Mouse (Mus musculus): ENCODE measurements around the gene Garnl3. TPM values are rescaled to one million over a fixed set of nuclear protein-coding genes. Genes with fewer than 3 reads are reported as not detected.

Garnl3 gene
- polyA plus RNA-seq, 1 experiment from 2014 or later = 15.7 TPM

GRCm38 (mm10) chr2:32985844-32986243 lies 145.6 kb downstream of the Garnl3 start:
- 74% methylated on average over 8 of the region's 8 CpGs for WGBS
- Histone ChIP-seq H3K9me3 (no peaks in the 10 kb centered on the region), H3K27me3 (peaks cover 3% of the 10 kb centered on the region; the same call in 1 of the 2 replicates)

GRCm38 (mm10) chr2:32983617-32984016 lies 147.8 kb downstream of the Garnl3 start:
- Histone ChIP-seq H3K27me3 (peaks cover 3% of the 10 kb centered on the region; the same call in 1 of the 2 replicates), H3K27ac (no peak overlapping the region), H3K4me2 (no peak overlapping the region), H3K4me1 (replicated peaks) (peaks cover 19% of the 10 kb centered on the region), H3K9ac (replicated peaks) (no peak overlapping the region), H3K9me3 (no peaks in the 10 kb centered on the region), H3K4me3 (replicated peaks) (no peak overlapping the region), H3K36me3 (peaks cover 3% of the 10 kb centered on the region; the same call in 1 of the 2 replicates)
- ATAC-seq (ENCODE audit: insufficient number of reproducible peaks, insufficient read depth, low FRiP score, low TSS enrichment, low read depth) = no peak
- WGBS = 61% methylated on average over 6 of the region's 6 CpGs

More at GRCm38 (mm10) chr2:32985844-32986243, 145.6 kb downstream of the Garnl3 start:
- H3K27ac ChIP-seq = no peak overlapping the region
- no peak overlapping the region for H3K9ac ChIP-seq (replicated peaks)
- peaks cover 12% of the 10 kb centered on the region for H3K4me1 ChIP-seq (replicated peaks)
- H3K4me3 ChIP-seq (replicated peaks) = no peak overlapping the region
- H3K4me2 ChIP-seq = no peak overlapping the region
- no peak for ATAC-seq (ENCODE audit: insufficient number of reproducible peaks, insufficient read depth, low FRiP score, low TSS enrichment, low read depth)
- H3K36me3 ChIP-seq = no peaks in the 10 kb centered on the region

GRCm38 (mm10) chr2:32982700-32983099 lies 148.8 kb downstream of the Garnl3 start:
- no peaks in the 10 kb centered on the region for H3K9me3 ChIP-seq
- peak overlapping the region; percentile 45; the same call in 1 of the 2 replicates for H3K9ac ChIP-seq (replicated peaks)
- WGBS = 8% methylated on average over 4 of the region's 4 CpGs
- no peak for ATAC-seq (ENCODE audit: insufficient number of reproducible peaks, insufficient read depth, low FRiP score, low TSS enrichment, low read depth)
- H3K4me3 ChIP-seq (replicated peaks) = peak overlapping the region; percentile 84
- peaks cover 3% of the 10 kb centered on the region; the same call in 1 of the 2 replicates for H3K36me3 ChIP-seq
- peaks cover 19% of the 10 kb centered on the region for H3K4me1 ChIP-seq (replicated peaks)
- H3K27ac ChIP-seq = no peak overlapping the region
- H3K4me2 ChIP-seq = peak overlapping the region; percentile 100
- peaks cover 3% of the 10 kb centered on the region; the same call in 1 of the 2 replicates for H3K27me3 ChIP-seq

GRCm38 (mm10) chr2:32981725-32982271 lies 149.7 kb downstream of the Garnl3 start, which contains the start of gene Slc2a8:
TSS of gene Slc2a8 (minus strand) at chr2:32982083.
- Histone ChIP-seq H3K4me2 (peak within 1 kb of the TSS; percentile 100), H3K9me3 (no peaks in the 10 kb centered on the region), H3K9ac (replicated peaks) (peak within 1 kb of the TSS; percentile 87), H3K4me3 (replicated peaks) (peak within 1 kb of the TSS; percentile 84), H3K36me3 (peaks cover 4% of the 10 kb centered on the region; the same call in 1 of the 2 replicates), H3K27me3 (peaks cover 3% of the 10 kb centered on the region; the same call in 1 of the 2 replicates), H3K27ac (0 out of 2 replicates have a peak within 1 kb of the TSS, but pooled peaks have one; percentile 45), H3K4me1 (replicated peaks) (peaks cover 19% of the 10 kb centered on the region)
- under 1% methylated on average over 50 of the region's 50 CpGs for WGBS
- ATAC-seq (ENCODE audit: insufficient number of reproducible peaks, insufficient read depth, low FRiP score, low TSS enrichment, low read depth) = peak; percentile 99

GRCm38 (mm10) chr2:32981281-32981680 lies 150.2 kb downstream of the Garnl3 start:
- H3K36me3 ChIP-seq = peaks cover 8% of the 10 kb centered on the region
- peak overlapping the region; percentile 87 for H3K9ac ChIP-seq (replicated peaks)
- peak; percentile 9; the same call in 1 of the 2 replicates for ATAC-seq (ENCODE audit: insufficient number of reproducible peaks, insufficient read depth, low FRiP score, low TSS enrichment, low read depth)
- peak overlapping the region; percentile 84 for H3K4me3 ChIP-seq (replicated peaks)
- WGBS = under 1% methylated on average over 23 of the region's 23 CpGs
- peak overlapping the region; percentile 100 for H3K4me2 ChIP-seq
- H3K9me3 ChIP-seq = no peaks in the 10 kb centered on the region
- H3K4me1 ChIP-seq (replicated peaks) = peaks cover 19% of the 10 kb centered on the region
- 0 out of 2 replicates have a peak overlapping the region, but pooled peaks have one; percentile 45 for H3K27ac ChIP-seq
- H3K27me3 ChIP-seq = peaks cover 3% of the 10 kb centered on the region; the same call in 1 of the 2 replicates

- Histone ChIP-seq H3K9ac (replicated peaks) (0 out of 2 replicates have a peak overlapping the region, but pooled peaks have one; percentile 8), H3K36me3 (peaks cover 24% of the 10 kb centered on the region), H3K4me1 (replicated peaks) (peaks cover 19% of the 10 kb centered on the region), H3K9me3 (no peaks in the 10 kb centered on the region), H3K4me3 (replicated peaks) (no peak overlapping the region), H3K27ac (no peak overlapping the region), H3K4me2 (no peak overlapping the region), H3K27me3 (peaks cover 3% of the 10 kb centered on the region; the same call in 1 of the 2 replicates)
- ATAC-seq (ENCODE audit: insufficient number of reproducible peaks, insufficient read depth, low FRiP score, low TSS enrichment, low read depth) = no peak
- WGBS = 81% methylated on average over 7 of the region's 7 CpGs
These were observed 151.8 kb downstream of the Garnl3 start for GRCm38 (mm10) chr2:32979675-32980074.

GRCm38 (mm10) chr2:32978675-32979074 lies 152.8 kb downstream of the Garnl3 start:
- Histone ChIP-seq H3K9me3 (no peaks in the 10 kb centered on the region), H3K9ac (replicated peaks) (no peak overlapping the region), H3K4me1 (replicated peaks) (peaks cover 19% of the 10 kb centered on the region), H3K27ac (no peak overlapping the region), H3K4me2 (no peak overlapping the region), H3K36me3 (peaks cover 34% of the 10 kb centered on the region), H3K4me3 (replicated peaks) (no peak overlapping the region), H3K27me3 (no peaks in the 10 kb centered on the region)
- ATAC-seq (ENCODE audit: insufficient number of reproducible peaks, insufficient read depth, low FRiP score, low TSS enrichment, low read depth) = no peak
- WGBS = 73% methylated on average over 3 of the region's 3 CpGs

GRCm38 (mm10) chr2:32977114-32977513 lies 154.3 kb downstream of the Garnl3 start:
- ATAC-seq (ENCODE audit: insufficient number of reproducible peaks, insufficient read depth, low FRiP score, low TSS enrichment, low read depth) = no peak
- Histone ChIP-seq H3K4me1 (replicated peaks) (peaks cover 13% of the 10 kb centered on the region), H3K27me3 (no peaks in the 10 kb centered on the region), H3K27ac (no peak overlapping the region), H3K9ac (replicated peaks) (no peak overlapping the region), H3K9me3 (no peaks in the 10 kb centered on the region), H3K36me3 (peaks cover 48% of the 10 kb centered on the region), H3K4me3 (replicated peaks) (no peak overlapping the region), H3K4me2 (no peak overlapping the region)
- 77% methylated on average over 5 of the region's 5 CpGs for WGBS

GRCm38 (mm10) chr2:32974216-32974615 lies 157.2 kb downstream of the Garnl3 start:
- ATAC-seq (ENCODE audit: insufficient number of reproducible peaks, insufficient read depth, low FRiP score, low TSS enrichment, low read depth) = no peak
- Histone ChIP-seq H3K4me2 (no peak overlapping the region), H3K27me3 (no peaks in the 10 kb centered on the region), H3K4me1 (replicated peaks) (no peaks in the 10 kb centered on the region), H3K27ac (no peak overlapping the region), H3K36me3 (peaks cover 44% of the 10 kb centered on the region), H3K9ac (replicated peaks) (no peak overlapping the region), H3K4me3 (replicated peaks) (no peak overlapping the region), H3K9me3 (no peaks in the 10 kb centered on the region)
- 86% methylated on average over 8 of the region's 8 CpGs for WGBS

- no peaks in the 10 kb centered on the region for H3K27me3 ChIP-seq
- no peaks in the 10 kb centered on the region for H3K9me3 ChIP-seq
- H3K4me2 ChIP-seq = no peak overlapping the region
- H3K36me3 ChIP-seq = peaks cover 40% of the 10 kb centered on the region
- ATAC-seq (ENCODE audit: insufficient number of reproducible peaks, insufficient read depth, low FRiP score, low TSS enrichment, low read depth) = no peak
- no peak overlapping the region for H3K27ac ChIP-seq
- no peak overlapping the region for H3K9ac ChIP-seq (replicated peaks)
- H3K4me1 ChIP-seq (replicated peaks) = peaks cover 13% of the 10 kb centered on the region
- H3K4me3 ChIP-seq (replicated peaks) = no peak overlapping the region
- 51% methylated on average over 9 of the region's 9 CpGs for WGBS
These were observed 160.2 kb downstream of the Garnl3 start for GRCm38 (mm10) chr2:32971235-32971634.

GRCm38 (mm10) chr2:32969326-32969725 lies 162.1 kb downstream of the Garnl3 start:
- H3K4me2 ChIP-seq = no peak overlapping the region
- no peak overlapping the region for H3K27ac ChIP-seq
- H3K27me3 ChIP-seq = no peaks in the 10 kb centered on the region
- H3K4me1 ChIP-seq (replicated peaks) = peaks cover 28% of the 10 kb centered on the region
- H3K36me3 ChIP-seq = peaks cover 28% of the 10 kb centered on the region
- WGBS = 87% methylated on average over 8 of the region's 8 CpGs
- H3K4me3 ChIP-seq (replicated peaks) = no peak overlapping the region
- no peaks in the 10 kb centered on the region for H3K9me3 ChIP-seq
- ATAC-seq (ENCODE audit: insufficient number of reproducible peaks, insufficient read depth, low FRiP score, low TSS enrichment, low read depth) = no peak
- H3K9ac ChIP-seq (replicated peaks) = no peak overlapping the region

Data from limb, embryonic 12.5 days (tissue).